Mouse (Mus musculus) limb, embryonic 12.5 days (tissue): ENCODE results near the gene 1700066M21Rik. TPM values are rescaled to one million over a fixed set of nuclear protein-coding genes. Genes with fewer than 3 reads are reported as not detected.

Source experiments
- ATAC-seq: fragments of 200-750 bp; cut with Nextera tagmentation; 2 replicates; pipeline ENCODE4 v1.8.0; 2017; ENCODE audit warnings: low read depth, moderate TSS enrichment; ENCODE audit not compliant: insufficient number of reproducible peaks, insufficient read depth, low FRiP score, low TSS enrichment
- H3K27ac ChIP-seq: fragments of 300-500 bp; sonication (generic); 2 replicates; pipeline ENCODE4 v1.5.1; 2016; ENCODE audit warnings: mild to moderate bottlenecking, moderate library complexity
- H3K27me3 ChIP-seq: fragments of 300-500 bp; sonication (generic); 2 replicates; pipeline ENCODE4 v1.6.1; 2016; ENCODE audit warnings: mild to moderate bottlenecking, moderate library complexity
- H3K36me3 ChIP-seq: fragments of 300-500 bp; sonication (generic); 2 replicates; pipeline ENCODE4 v1.6.1; 2016; ENCODE audit warnings: mild to moderate bottlenecking, moderate library complexity
- H3K4me1 ChIP-seq: fragments of 300-500 bp; sonication (generic); replicated peaks from 2 replicates; pipeline ENCODE4 v1.6.1; 2016
- H3K4me2 ChIP-seq: fragments of 300-500 bp; sonication (generic); 2 replicates; pipeline ENCODE4 v1.6.1; 2016; ENCODE audit warnings: mild to moderate bottlenecking, moderate library complexity
- H3K4me3 ChIP-seq: fragments of 300-500 bp; sonication (generic); replicated peaks from 2 replicates; pipeline ENCODE4 v1.5.1; 2016; ENCODE audit warnings: mild to moderate bottlenecking
- H3K9ac ChIP-seq: fragments of 300-500 bp; sonication (generic); replicated peaks from 2 replicates; pipeline ENCODE4 v1.6.1; 2016; ENCODE audit warnings: mild to moderate bottlenecking, moderate library complexity
- H3K9me3 ChIP-seq: fragments of 300-500 bp; sonication (generic); 2 replicates; pipeline ENCODE4 v1.6.1; 2016; ENCODE audit warnings: mild to moderate bottlenecking, moderate library complexity
- WGBS: fragments of 180-500 bp; shearing (Covaris S2); methylation state at CpG from one replicate; pipeline ENCODE4 v1.1.7; 2016; 5-methylcytosine and 5-hydroxymethylcytosine counted together
- polyA plus RNA-seq: library from polyadenylated mRNA; unstranded; fragments of >200 nt; fragmentation: Nextera tagmentation; extraction: Ambion mirVana; gene quantifications from 2 replicates; pipeline ENCODE4 v1.2.1, GENCODE M21; 2016

1700066M21Rik gene
- polyA plus RNA-seq, 1 experiment from 2014 or later: 12.8 TPM

DNA sequence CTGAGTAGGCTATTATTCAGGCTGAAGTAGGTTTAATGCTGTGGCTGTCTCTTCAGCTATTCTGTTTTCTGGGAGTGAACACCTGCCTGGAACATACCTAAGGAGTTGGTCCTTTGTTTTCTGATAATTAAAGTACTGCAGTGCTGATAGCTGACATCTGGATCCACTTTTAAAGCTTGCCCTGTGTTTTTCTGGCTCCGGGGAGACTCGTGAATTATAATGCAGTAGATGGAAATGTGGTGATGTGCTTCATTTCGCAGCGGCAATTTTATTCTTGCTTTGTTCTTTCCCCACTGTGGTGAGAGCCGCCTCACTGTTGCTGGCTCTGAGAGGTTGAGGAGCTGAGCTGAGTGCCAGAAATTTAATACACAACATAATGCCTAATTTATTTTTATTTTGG, 18.9 kb upstream of the 1700066M21Rik start:
- Histone ChIP-seq H3K27me3 (no peaks in the 10 kb centered on the region), H3K27ac (no peak overlapping the region), H3K4me1 (peaks cover 10% of the 10 kb centered on the region; the same call in 1 of the 2 replicates), H3K4me2 (no peak overlapping the region), H3K9ac (no peak overlapping the region), H3K4me3 (no peak overlapping the region), H3K36me3 (no peaks in the 10 kb centered on the region), H3K9me3 (no peaks in the 10 kb centered on the region)
- peak; percentile 84 for ATAC-seq
- WGBS: 25% methylated on average over 5 of the region's 5 CpGs

GRCm38 (mm10) chr1:57367446-57367845, 10.0 kb upstream of the 1700066M21Rik start:
- Histone ChIP-seq H3K4me3 (no peak overlapping the region), H3K4me1 (no peaks in the 10 kb centered on the region), H3K36me3 (no peaks in the 10 kb centered on the region), H3K4me2 (no peak overlapping the region), H3K27ac (no peak overlapping the region), H3K9me3 (no peaks in the 10 kb centered on the region), H3K9ac (no peak overlapping the region), H3K27me3 (no peaks in the 10 kb centered on the region)
- WGBS: 94% methylated on average over 3 of the region's 3 CpGs
- no peak for ATAC-seq

DNA sequence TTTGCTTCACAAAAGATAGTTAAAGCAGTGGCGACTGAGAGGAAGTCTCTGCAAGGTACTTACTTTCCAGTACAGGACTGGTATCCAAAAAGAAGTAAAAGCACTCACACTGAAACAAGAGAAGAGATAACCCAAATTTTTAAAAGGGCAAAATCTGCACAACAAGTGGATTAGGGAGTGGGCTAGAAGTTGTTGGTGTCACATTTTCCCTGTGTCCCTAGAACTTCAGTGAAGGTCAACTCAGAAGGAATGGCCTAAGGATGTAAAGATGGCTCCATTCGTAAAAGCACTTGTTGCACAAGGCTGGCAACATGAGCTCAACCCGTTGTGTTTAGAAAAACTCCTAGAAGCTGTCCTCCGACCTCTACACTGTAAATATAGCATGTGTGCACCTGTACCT, 8.3 kb upstream of the 1700066M21Rik start:
- Histone ChIP-seq H3K36me3 (no peaks in the 10 kb centered on the region), H3K4me1 (no peaks in the 10 kb centered on the region), H3K9me3 (0 out of 2 replicates have a peak, but pooled peaks cover 2% of the 10 kb centered on the region), H3K9ac (no peak overlapping the region), H3K27ac (no peak overlapping the region), H3K4me3 (no peak overlapping the region), H3K27me3 (no peaks in the 10 kb centered on the region), H3K4me2 (no peak overlapping the region)
- ATAC-seq: no peak
- WGBS: 84% methylated on average over 4 of the region's 4 CpGs

GRCm38 (mm10) chr1:57370451-57370850, 7.0 kb upstream of the 1700066M21Rik start:
- no peak overlapping the region for H3K4me2 ChIP-seq
- 84% methylated on average over 4 of the region's 4 CpGs for WGBS
- no peaks in the 10 kb centered on the region for H3K36me3 ChIP-seq

DNA sequence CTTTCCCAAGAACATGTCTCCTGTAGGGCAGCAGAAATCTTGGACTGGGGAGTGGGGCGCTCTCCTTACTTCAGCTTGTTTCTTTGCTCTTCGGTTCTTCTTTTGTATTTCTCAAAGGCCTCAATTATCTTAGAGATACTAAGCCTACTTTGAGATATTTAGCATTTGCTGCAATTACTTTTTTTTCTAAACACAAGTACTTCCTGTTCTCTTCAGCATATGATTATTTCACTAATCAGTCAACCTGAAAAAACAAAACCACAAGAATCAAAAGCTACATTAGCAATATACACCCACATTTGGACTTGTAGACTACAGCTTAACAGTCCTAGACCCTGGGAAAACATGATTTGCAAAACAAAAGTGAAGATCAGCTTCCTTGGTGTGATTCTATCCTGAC, 2.1 kb upstream of the 1700066M21Rik start:
- Histone ChIP-seq H3K4me3 (no peak overlapping the region), H3K27ac (no peak overlapping the region), H3K4me2 (no peak overlapping the region), H3K36me3 (no peaks in the 10 kb centered on the region), H3K9ac (no peak overlapping the region), H3K27me3 (no peaks in the 10 kb centered on the region), H3K9me3 (0 out of 2 replicates have a peak, but pooled peaks cover 2% of the 10 kb centered on the region), H3K4me1 (peaks cover 13% of the 10 kb centered on the region)
- 85% methylated on average over 2 of the region's 2 CpGs for WGBS
- ATAC-seq: no peak

More at GRCm38 (mm10) chr1:57370451-57370850, 7.0 kb upstream of the 1700066M21Rik start:
- H3K27ac ChIP-seq: no peak overlapping the region
- no peak overlapping the region for H3K4me3 ChIP-seq
- H3K4me1 ChIP-seq: no peaks in the 10 kb centered on the region
- 0 out of 2 replicates have a peak, but pooled peaks cover 2% of the 10 kb centered on the region for H3K9me3 ChIP-seq
- no peak overlapping the region for H3K9ac ChIP-seq
- ATAC-seq: no peak
- no peaks in the 10 kb centered on the region for H3K27me3 ChIP-seq

DNA sequence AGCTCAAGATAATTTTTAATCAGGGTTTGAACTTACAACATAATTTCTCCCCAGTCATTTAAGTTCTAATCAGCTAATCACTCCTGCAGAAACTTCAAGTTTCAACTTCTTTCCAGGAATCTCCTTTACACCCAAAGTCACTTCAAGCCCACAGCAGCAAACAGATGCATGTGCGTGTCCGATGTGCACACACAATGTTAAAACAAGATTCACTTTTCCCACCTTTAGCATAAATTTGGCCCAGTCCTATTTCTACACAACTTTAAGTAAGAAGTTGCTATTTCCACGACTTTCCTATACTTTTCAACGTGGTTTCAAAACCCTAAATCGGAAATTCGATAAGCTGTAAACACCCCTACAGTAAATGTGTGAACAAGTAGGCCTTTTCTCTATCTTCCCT, 614 bp upstream of the 1700066M21Rik start:
- H3K9me3 ChIP-seq: 0 out of 2 replicates have a peak, but pooled peaks cover 2% of the 10 kb centered on the region
- 61% methylated on average over 6 of the region's 6 CpGs for WGBS
- no peak overlapping the region for H3K9ac ChIP-seq
- no peaks in the 10 kb centered on the region for H3K36me3 ChIP-seq
- H3K4me2 ChIP-seq: peak overlapping the region; percentile 95
- H3K27ac ChIP-seq: no peak overlapping the region
- peak overlapping the region; percentile 89 for H3K4me3 ChIP-seq
- no peak for ATAC-seq
- no peaks in the 10 kb centered on the region for H3K27me3 ChIP-seq
- peaks cover 13% of the 10 kb centered on the region for H3K4me1 ChIP-seq

GRCm38 (mm10) chr1:57386519-57386918, 9.1 kb downstream of the 1700066M21Rik start:
- peaks cover 33% of the 10 kb centered on the region for H3K36me3 ChIP-seq
- no peak overlapping the region for H3K9ac ChIP-seq
- H3K9me3 ChIP-seq: no peaks in the 10 kb centered on the region
- H3K27ac ChIP-seq: no peak overlapping the region
- no peak overlapping the region for H3K4me2 ChIP-seq
- H3K4me3 ChIP-seq: no peak overlapping the region
- no peak for ATAC-seq
- no peaks in the 10 kb centered on the region for H3K4me1 ChIP-seq
- H3K27me3 ChIP-seq: no peaks in the 10 kb centered on the region

DNA sequence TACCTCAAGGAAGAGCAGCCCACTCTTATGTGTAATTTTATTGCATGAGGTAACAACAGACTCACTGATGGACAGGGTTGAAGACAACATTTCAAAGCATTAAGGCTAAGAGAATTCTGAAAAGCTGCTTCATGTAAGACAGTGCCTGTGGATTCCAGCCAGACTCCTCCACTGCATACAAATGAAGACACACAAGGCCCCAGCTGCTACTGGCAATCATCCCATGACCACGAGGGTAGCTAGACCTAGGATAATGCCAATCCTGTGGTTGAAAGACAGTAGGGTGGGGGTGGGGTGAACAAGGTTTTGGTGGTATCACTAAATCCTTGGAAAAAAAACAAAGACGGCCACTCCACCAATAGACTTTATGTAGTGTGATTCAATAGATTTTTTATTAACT, 10.5 kb downstream of the 1700066M21Rik start:
- H3K36me3 ChIP-seq: peaks cover 43% of the 10 kb centered on the region
- ATAC-seq: no peak
- WGBS: 89% methylated on average over 2 of the region's 2 CpGs
- H3K27me3 ChIP-seq: no peaks in the 10 kb centered on the region
- H3K4me2 ChIP-seq: no peak overlapping the region
- H3K4me1 ChIP-seq: no peaks in the 10 kb centered on the region
- H3K9me3 ChIP-seq: no peaks in the 10 kb centered on the region
- H3K4me3 ChIP-seq: no peak overlapping the region
- H3K9ac ChIP-seq: no peak overlapping the region
- no peak overlapping the region for H3K27ac ChIP-seq

- H3K36me3 ChIP-seq: peaks cover 50% of the 10 kb centered on the region
- WGBS: 94% methylated on average over 8 of the region's 8 CpGs
- no peaks in the 10 kb centered on the region for H3K4me1 ChIP-seq
- no peaks in the 10 kb centered on the region for H3K9me3 ChIP-seq
- no peak for ATAC-seq
- H3K27me3 ChIP-seq: no peaks in the 10 kb centered on the region
- H3K4me3 ChIP-seq: no peak overlapping the region
- no peak overlapping the region for H3K27ac ChIP-seq
- H3K9ac ChIP-seq: no peak overlapping the region
- no peak overlapping the region for H3K4me2 ChIP-seq
Measured at GRCm38 (mm10) chr1:57388402-57389155, 11.2 kb downstream of the 1700066M21Rik start.

- no peak overlapping the region for H3K4me2 ChIP-seq
- H3K4me3 ChIP-seq: no peak overlapping the region
- ATAC-seq: no peak
- H3K9ac ChIP-seq: no peak overlapping the region
- no peaks in the 10 kb centered on the region for H3K4me1 ChIP-seq
- WGBS: 97% methylated on average over 4 of the region's 4 CpGs
- H3K27me3 ChIP-seq: no peaks in the 10 kb centered on the region
- H3K27ac ChIP-seq: no peak overlapping the region
- peaks cover 55% of the 10 kb centered on the region for H3K36me3 ChIP-seq
- H3K9me3 ChIP-seq: no peaks in the 10 kb centered on the region
Measured at GRCm38 (mm10) chr1:57390993-57391790, 13.8 kb downstream of the 1700066M21Rik start.

DNA sequence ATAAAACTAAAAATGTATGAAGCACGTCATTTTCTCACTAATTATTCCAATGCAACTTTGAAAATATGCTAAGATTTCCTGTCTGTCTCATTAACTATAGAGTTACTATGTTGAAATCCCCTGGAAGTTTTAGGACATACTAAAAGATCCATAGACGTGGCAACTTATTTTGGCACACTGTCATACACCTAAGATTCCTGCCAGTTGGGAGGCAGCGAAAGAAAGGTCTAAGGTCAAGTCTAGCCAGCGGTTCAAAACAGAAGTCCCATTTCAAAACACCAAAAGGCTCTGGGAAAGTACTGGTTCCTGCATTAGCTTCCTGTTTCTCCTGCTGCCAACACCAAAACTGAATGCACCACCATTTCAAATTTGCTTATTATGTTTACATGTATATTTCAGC, 15.0 kb downstream of the 1700066M21Rik start:
- Histone ChIP-seq H3K36me3 (peaks cover 65% of the 10 kb centered on the region), H3K4me1 (no peaks in the 10 kb centered on the region), H3K4me2 (no peak overlapping the region), H3K27ac (no peak overlapping the region), H3K27me3 (no peaks in the 10 kb centered on the region), H3K9me3 (no peaks in the 10 kb centered on the region), H3K9ac (no peak overlapping the region), H3K4me3 (no peak overlapping the region)
- WGBS: 86% methylated on average over 4 of the region's 4 CpGs
- ATAC-seq: no peak
